Mouse (Mus musculus): ENCODE data around the gene Rbm3. TPM values are rescaled to one million over a fixed set of nuclear protein-coding genes. Genes with fewer than 3 reads are reported as not detected.

Gene Rbm3
- polyA plus RNA-seq, 1 experiment from 2014 or later: 477 TPM

GRCm38 (mm10) chrX:8140446-8140845 lies 5.2 kb downstream of the Rbm3 start:
- WGBS: 96% methylated on average over 2 of the region's 2 CpGs
- H3K27me3 ChIP-seq (replicated peaks; ENCODE audit: control insufficient read depth, insufficient read depth, low read length): no peaks in the 10 kb centered on the region
- DNase-seq (ENCODE audit: low spot score): no peak
- H3K4me1 ChIP-seq (ENCODE audit: control insufficient read depth, insufficient read depth, low read length): peaks cover 3% of the 10 kb centered on the region
- no peaks in the 10 kb centered on the region for H3K9me3 ChIP-seq (replicated peaks; ENCODE audit: control insufficient read depth, low read length)
- no peak overlapping the region for H3K4me2 ChIP-seq (ENCODE audit: low read length)
- no peak overlapping the region for H3K27ac ChIP-seq (ENCODE audit: low read depth, low read length)
- peaks cover 51% of the 10 kb centered on the region for H3K36me3 ChIP-seq (ENCODE audit: control insufficient read depth, insufficient read depth, low read length)
- H3K4me3 ChIP-seq (ENCODE audit: low read depth, low read length): no peak overlapping the region
- no peak for ATAC-seq
- H3K9ac ChIP-seq (ENCODE audit: low read length): no peak overlapping the region

- H3K27me3 ChIP-seq (replicated peaks; ENCODE audit: control insufficient read depth, insufficient read depth, low read length): no peaks in the 10 kb centered on the region
- DNase-seq (ENCODE audit: low spot score) (no peak), ATAC-seq (no peak)
- peaks cover 51% of the 10 kb centered on the region for H3K36me3 ChIP-seq (ENCODE audit: control insufficient read depth, insufficient read depth, low read length)
- no peak overlapping the region for H3K27ac ChIP-seq (ENCODE audit: low read depth, low read length)
- H3K9me3 ChIP-seq (replicated peaks; ENCODE audit: control insufficient read depth, low read length): no peaks in the 10 kb centered on the region
- H3K4me3 ChIP-seq (ENCODE audit: low read depth, low read length): no peak overlapping the region
- H3K4me1 ChIP-seq (ENCODE audit: control insufficient read depth, insufficient read depth, low read length): peaks cover 3% of the 10 kb centered on the region
- 54% methylated on average over 1 of the region's 1 CpGs for WGBS
- H3K9ac ChIP-seq (ENCODE audit: low read length): no peak overlapping the region
- H3K4me2 ChIP-seq (ENCODE audit: low read length): no peak overlapping the region
These were observed 6.2 kb downstream of the Rbm3 start for GRCm38 (mm10) chrX:8139480-8139879.

- Histone ChIP-seq H3K9me3 (replicated peaks; ENCODE audit: control insufficient read depth, low read length) (no peaks in the 10 kb centered on the region), H3K27me3 (replicated peaks; ENCODE audit: control insufficient read depth, insufficient read depth, low read length) (no peaks in the 10 kb centered on the region), H3K27ac (ENCODE audit: low read depth, low read length) (no peak overlapping the region), H3K4me2 (ENCODE audit: low read length) (no peak overlapping the region), H3K4me3 (ENCODE audit: low read depth, low read length) (no peak overlapping the region), H3K9ac (ENCODE audit: low read length) (no peak overlapping the region), H3K36me3 (ENCODE audit: control insufficient read depth, insufficient read depth, low read length) (peaks cover 21% of the 10 kb centered on the region), H3K4me1 (ENCODE audit: control insufficient read depth, insufficient read depth, low read length) (no peaks in the 10 kb centered on the region)
- 49% methylated on average over 2 of the region's 2 CpGs for WGBS
- DNase-seq (ENCODE audit: low spot score) (no peak), ATAC-seq (no peak)
These were observed 9.8 kb downstream of the Rbm3 start for GRCm38 (mm10) chrX:8135886-8136285.

- peak within 1 kb of the TSS; percentile 54 for H3K4me2 ChIP-seq (ENCODE audit: low read length)
- no peaks in the 10 kb centered on the region for H3K27me3 ChIP-seq (replicated peaks; ENCODE audit: control insufficient read depth, insufficient read depth, low read length)
- peak; percentile 92 for DNase-seq (ENCODE audit: low spot score)
- peak within 1 kb of the TSS; percentile 66 for H3K9ac ChIP-seq (ENCODE audit: low read length)
- no peaks in the 10 kb centered on the region for H3K9me3 ChIP-seq (replicated peaks; ENCODE audit: control insufficient read depth, low read length)
- peaks cover 15% of the 10 kb centered on the region; the same call in 1 of the 2 replicates for H3K36me3 ChIP-seq (ENCODE audit: control insufficient read depth, insufficient read depth, low read length)
- peak within 1 kb of the TSS; percentile 93 for H3K27ac ChIP-seq (ENCODE audit: low read depth, low read length)
- ATAC-seq: peak; percentile 89
- H3K4me3 ChIP-seq (ENCODE audit: low read depth, low read length): peak within 1 kb of the TSS; percentile 48
- 28% methylated on average over 40 of the region's 40 CpGs for WGBS
- no peaks in the 10 kb centered on the region for H3K4me1 ChIP-seq (ENCODE audit: control insufficient read depth, insufficient read depth, low read length)
These were observed 13.4 kb downstream of the Rbm3 start, which contains the start of gene Wdr13 for GRCm38 (mm10) chrX:8132017-8132976. Gene Wdr13 (minus strand): TSS chrX:8132892.

- WGBS: 89% methylated on average over 17 of the region's 17 CpGs
- H3K9me3 ChIP-seq (replicated peaks; ENCODE audit: control insufficient read depth, low read length): no peaks in the 10 kb centered on the region
- H3K36me3 ChIP-seq (ENCODE audit: control insufficient read depth, insufficient read depth, low read length): peaks cover 15% of the 10 kb centered on the region; the same call in 1 of the 2 replicates
- H3K4me3 ChIP-seq (ENCODE audit: low read depth, low read length): peak overlapping the region; percentile 48
- no peak overlapping the region for H3K27ac ChIP-seq (ENCODE audit: low read depth, low read length)
- DNase-seq (ENCODE audit: low spot score) (no peak), ATAC-seq (peak; percentile 1; the same call in 1 of the 2 replicates)
- no peak overlapping the region for H3K9ac ChIP-seq (ENCODE audit: low read length)
- H3K4me1 ChIP-seq (ENCODE audit: control insufficient read depth, insufficient read depth, low read length): no peaks in the 10 kb centered on the region
- peak overlapping the region; percentile 54 for H3K4me2 ChIP-seq (ENCODE audit: low read length)
- no peaks in the 10 kb centered on the region for H3K27me3 ChIP-seq (replicated peaks; ENCODE audit: control insufficient read depth, insufficient read depth, low read length)
These were observed 14.3 kb downstream of the Rbm3 start for GRCm38 (mm10) chrX:8131393-8131792.

GRCm38 (mm10) chrX:8125235-8125634 lies 20.4 kb downstream of the Rbm3 start:
- H3K9ac ChIP-seq (ENCODE audit: low read length): no peak overlapping the region
- 82% methylated on average over 7 of the region's 7 CpGs for whole genome bisulfite sequencing
- H3K4me1 ChIP-seq (ENCODE audit: control insufficient read depth, insufficient read depth, low read length): no peaks in the 10 kb centered on the region
- no peak overlapping the region for H3K4me3 ChIP-seq (ENCODE audit: low read depth, low read length)
- no peak overlapping the region for H3K4me2 ChIP-seq (ENCODE audit: low read length)
- no peaks in the 10 kb centered on the region for H3K27me3 ChIP-seq (replicated peaks; ENCODE audit: control insufficient read depth, insufficient read depth, low read length)
- peaks cover 24% of the 10 kb centered on the region for H3K36me3 ChIP-seq (ENCODE audit: control insufficient read depth, insufficient read depth, low read length)
- H3K9me3 ChIP-seq (replicated peaks; ENCODE audit: control insufficient read depth, low read length): no peaks in the 10 kb centered on the region
- H3K27ac ChIP-seq (ENCODE audit: low read depth, low read length): no peak overlapping the region
- DNase-seq (ENCODE audit: low spot score) (no peak), ATAC-seq (no peak)

- H3K36me3 ChIP-seq (ENCODE audit: control insufficient read depth, insufficient read depth, low read length): peaks cover 15% of the 10 kb centered on the region
- 78% methylated on average over 6 of the region's 6 CpGs for WGBS
- no peak overlapping the region for H3K9ac ChIP-seq (ENCODE audit: low read length)
- H3K27me3 ChIP-seq (replicated peaks; ENCODE audit: control insufficient read depth, insufficient read depth, low read length): no peaks in the 10 kb centered on the region
- no peaks in the 10 kb centered on the region for H3K9me3 ChIP-seq (replicated peaks; ENCODE audit: control insufficient read depth, low read length)
- no peak for ATAC-seq
- H3K4me3 ChIP-seq (ENCODE audit: low read depth, low read length): no peak overlapping the region
- H3K27ac ChIP-seq (ENCODE audit: low read depth, low read length): no peak overlapping the region
- DNase-seq (ENCODE audit: low spot score): no peak
- H3K4me2 ChIP-seq (ENCODE audit: low read length): no peak overlapping the region
- H3K4me1 ChIP-seq (ENCODE audit: control insufficient read depth, insufficient read depth, low read length): no peaks in the 10 kb centered on the region
These were observed 21.7 kb downstream of the Rbm3 start for GRCm38 (mm10) chrX:8123821-8124470.

GRCm38 (mm10) chrX:8117264-8117663 lies 28.4 kb downstream of the Rbm3 start:
- H3K4me1 ChIP-seq (ENCODE audit: control insufficient read depth, insufficient read depth, low read length): no peaks in the 10 kb centered on the region
- no peaks in the 10 kb centered on the region for H3K9me3 ChIP-seq (replicated peaks; ENCODE audit: control insufficient read depth, low read length)
- H3K9ac ChIP-seq (ENCODE audit: low read length): no peak overlapping the region
- no peak overlapping the region for H3K4me2 ChIP-seq (ENCODE audit: low read length)
- DNase-seq (ENCODE audit: low spot score) (no peak), ATAC-seq (no peak)
- H3K27me3 ChIP-seq (replicated peaks; ENCODE audit: control insufficient read depth, insufficient read depth, low read length): no peaks in the 10 kb centered on the region
- H3K36me3 ChIP-seq (ENCODE audit: control insufficient read depth, insufficient read depth, low read length): no peaks in the 10 kb centered on the region
- no peak overlapping the region for H3K4me3 ChIP-seq (ENCODE audit: low read depth, low read length)
- no peak overlapping the region for H3K27ac ChIP-seq (ENCODE audit: low read depth, low read length)

GRCm38 (mm10) chrX:8115275-8115674 lies 30.4 kb downstream of the Rbm3 start:
- Histone ChIP-seq H3K9ac (ENCODE audit: low read length) (no peak overlapping the region), H3K4me2 (ENCODE audit: low read length) (no peak overlapping the region), H3K36me3 (ENCODE audit: control insufficient read depth, insufficient read depth, low read length) (no peaks in the 10 kb centered on the region), H3K27me3 (replicated peaks; ENCODE audit: control insufficient read depth, insufficient read depth, low read length) (no peaks in the 10 kb centered on the region), H3K4me1 (ENCODE audit: control insufficient read depth, insufficient read depth, low read length) (no peaks in the 10 kb centered on the region), H3K4me3 (ENCODE audit: low read depth, low read length) (no peak overlapping the region), H3K27ac (ENCODE audit: low read depth, low read length) (no peak overlapping the region), H3K9me3 (replicated peaks; ENCODE audit: control insufficient read depth, low read length) (no peaks in the 10 kb centered on the region)
- no peak for ATAC-seq
- no peak for DNase-seq (ENCODE audit: low spot score)
- WGBS: 80% methylated on average over 4 of the region's 4 CpGs

All from forebrain, embryonic 14.5 days (tissue).